Mouse (Mus musculus) ES-Bruce4 (cell line): Measurements from ENCODE around the gene 4930519G04Rik.

Experiments used
- CTCF ChIP-seq: IDR thresholded peaks from one replicate; pipeline ENCODE4 v1.8.1; 2011; ENCODE audit warnings: low read depth, low read length
- EP300 ChIP-seq: IDR thresholded peaks from 2 replicates; pipeline ENCODE4 v1.6.1; 2011; ENCODE audit warnings: low read depth, low read length; ENCODE audit not compliant: insufficient read depth

DNA sequence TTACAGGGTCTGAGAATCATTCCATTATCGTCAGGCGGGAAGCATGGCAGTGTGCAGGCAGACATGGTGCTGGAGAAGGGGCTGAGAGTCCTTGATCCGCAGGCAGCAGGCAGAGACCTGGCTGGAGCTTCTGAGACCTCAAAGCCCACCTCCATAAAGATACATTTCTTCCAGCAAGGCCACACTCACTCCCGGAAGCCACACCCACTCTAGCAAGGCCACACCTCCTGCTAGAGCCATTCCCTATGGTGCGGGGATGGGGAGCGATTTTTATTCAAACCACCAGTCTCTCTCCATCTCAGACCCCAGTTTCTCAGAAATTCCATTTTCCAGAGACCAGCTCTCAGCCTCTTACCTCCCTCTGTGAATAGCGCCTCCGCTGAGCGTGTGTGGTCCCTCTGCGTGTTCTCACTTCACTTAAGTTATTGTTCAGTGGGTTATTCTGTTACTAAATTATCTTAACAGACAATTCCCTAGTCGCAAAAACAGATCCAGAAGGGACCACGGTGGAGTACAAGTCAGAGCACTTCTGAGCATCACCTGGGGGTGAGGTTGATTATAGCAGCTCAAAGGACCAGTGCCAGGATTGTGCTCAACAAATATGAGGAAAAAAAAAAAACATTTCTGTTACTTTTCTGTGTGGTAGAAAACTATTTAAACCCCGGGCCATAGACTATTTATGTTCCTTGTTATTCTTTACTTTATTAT is 55.3 kb downstream of the 4930519G04Rik start:
- no peak for TF ChIP-seq EP300
- no peak for TF ChIP-seq CTCF
